Mouse (Mus musculus) cerebellum, adult 2 months (tissue): Measurements from ENCODE around the gene L3mbtl4.

Experiments used
- CTCF ChIP-seq: fragments of 200-500 bp; IDR thresholded peaks from 2 replicates; pipeline ENCODE4 v1.5.1; 2011; ENCODE audit warnings: low read depth, mild to moderate bottlenecking, control low read depth, low read length, moderate library complexity, borderline replicate concordance; ENCODE audit not compliant: insufficient read depth
- POLR2A ChIP-seq: fragments of 200-500 bp; IDR thresholded peaks from 2 replicates; pipeline ENCODE4 v1.6.1; 2011; ENCODE audit warnings: low read length, control low read depth, borderline replicate concordance; ENCODE audit not compliant: insufficient read depth

DNA sequence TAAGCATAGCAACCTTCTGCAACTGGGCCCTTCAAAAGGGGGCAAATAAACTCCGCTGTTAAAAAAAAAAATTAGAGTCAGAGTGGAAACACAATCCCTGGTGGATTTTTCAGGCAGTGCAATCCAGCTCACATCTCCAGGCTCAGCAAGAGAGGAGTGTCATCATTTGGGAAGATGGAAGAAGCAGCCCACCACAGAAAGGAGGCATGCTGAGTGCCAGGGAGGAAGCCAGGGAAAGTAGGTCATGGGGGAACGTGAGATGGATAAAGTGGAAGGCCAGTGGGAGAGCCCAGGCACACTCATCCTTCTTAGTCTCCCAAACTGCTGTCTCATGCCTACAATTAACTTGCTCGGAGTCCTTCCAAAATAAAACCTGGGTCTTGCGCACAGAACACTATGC lies 496.0 kb downstream of the L3mbtl4 start:
- TF ChIP-seq POLR2A: no peak
- no peak for TF ChIP-seq CTCF
